Mouse (Mus musculus) left cerebral cortex, adult 9 months (tissue): ENCODE results near the gene Wdr35.

Experiments used
- DNase-seq, 2 experiments: peaks; one replicate each; pipeline ENCODE4 v3.0.0; 2022; ENCODE audit warnings: low spot score in 2 of 2

Gene Wdr35

DNA sequence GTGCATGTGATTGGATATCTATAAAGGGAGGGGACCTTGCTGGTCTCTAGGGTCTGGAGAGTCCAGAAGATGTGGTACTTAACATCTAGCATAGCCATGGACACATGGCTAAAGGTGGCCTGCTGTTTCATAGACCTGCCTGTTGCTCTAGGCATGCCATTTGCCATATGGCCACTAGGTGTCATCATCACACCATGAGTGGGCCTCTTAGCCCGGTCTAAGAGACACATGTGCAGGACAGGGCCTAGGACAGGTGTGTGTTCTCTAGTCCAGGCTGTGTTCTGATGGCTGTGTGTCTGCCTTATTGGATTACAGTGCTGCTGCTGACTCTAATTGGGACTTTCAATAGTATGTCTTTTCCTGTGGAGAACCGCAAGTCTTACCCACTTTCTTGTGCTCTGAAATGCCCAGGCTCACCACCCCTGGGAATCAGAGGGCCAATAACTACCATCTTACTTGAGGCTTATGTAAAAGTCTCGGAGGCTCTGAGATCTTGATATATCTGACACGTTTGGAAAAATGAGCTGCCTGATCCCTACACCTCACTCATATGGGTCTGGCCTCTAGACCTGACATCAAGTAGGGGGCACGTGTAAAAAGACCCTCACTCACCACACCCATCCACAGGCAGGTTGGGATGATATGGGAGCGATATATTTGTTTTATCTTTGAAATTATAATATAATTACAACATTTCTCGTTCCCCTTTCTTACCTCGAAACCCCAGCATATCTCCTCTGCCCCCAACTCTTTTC is 78.6 kb downstream of the Wdr35 start:
- peak in 1 of 2 experiments; percentile 86 for DNase-seq

DNA sequence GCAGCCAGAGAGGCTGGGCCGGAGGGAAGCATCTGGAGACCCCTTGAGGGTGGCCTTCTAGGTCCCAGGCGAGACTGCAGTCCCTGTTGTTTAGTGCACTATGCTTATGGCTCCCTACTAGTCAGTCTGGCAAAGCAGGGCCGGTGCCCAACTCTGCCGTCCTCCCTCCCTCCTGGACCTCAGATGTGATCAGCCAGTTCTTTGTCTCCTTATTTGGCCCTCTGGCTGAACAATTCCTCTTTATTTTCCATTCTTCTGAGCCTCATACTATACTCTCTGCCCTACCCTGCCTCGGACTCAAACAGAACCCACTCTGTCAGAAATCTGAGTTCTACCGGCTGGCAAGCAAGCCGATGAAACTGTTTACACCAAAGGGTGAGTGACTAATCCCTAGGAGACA is 79.7 kb downstream of the Wdr35 start:
- peak in 1 of 2 experiments; percentile 28 for DNase-seq

DNA sequence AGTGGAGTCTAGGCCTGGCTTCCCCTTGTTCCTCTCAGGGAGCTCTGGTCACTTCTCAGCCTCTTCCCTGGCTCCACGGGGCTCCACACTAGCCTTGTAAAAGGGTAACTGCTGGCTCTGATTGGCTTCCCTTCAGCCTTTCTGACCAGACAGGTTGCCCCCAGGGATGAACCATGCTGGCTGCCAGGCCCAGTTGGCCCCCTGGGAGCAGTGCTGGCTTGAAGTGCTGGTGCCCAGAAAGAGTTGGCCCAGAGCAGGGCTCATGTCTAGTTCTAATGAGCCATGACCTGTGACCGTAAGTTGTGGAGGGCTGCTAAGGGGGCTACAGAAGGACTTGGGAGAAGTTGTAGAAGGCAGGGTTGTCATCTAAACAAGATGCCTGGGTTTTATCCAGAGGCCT is 80.3 kb downstream of the Wdr35 start:
- no peak for DNase-seq

GRCm38 (mm10) chr12:9055269-9055668 is 81.6 kb downstream of the Wdr35 start:
- no peak for DNase-seq

- no peak for DNase-seq
Measured at GRCm38 (mm10) chr12:9059502-9059901, 85.8 kb downstream of the Wdr35 start.

DNA sequence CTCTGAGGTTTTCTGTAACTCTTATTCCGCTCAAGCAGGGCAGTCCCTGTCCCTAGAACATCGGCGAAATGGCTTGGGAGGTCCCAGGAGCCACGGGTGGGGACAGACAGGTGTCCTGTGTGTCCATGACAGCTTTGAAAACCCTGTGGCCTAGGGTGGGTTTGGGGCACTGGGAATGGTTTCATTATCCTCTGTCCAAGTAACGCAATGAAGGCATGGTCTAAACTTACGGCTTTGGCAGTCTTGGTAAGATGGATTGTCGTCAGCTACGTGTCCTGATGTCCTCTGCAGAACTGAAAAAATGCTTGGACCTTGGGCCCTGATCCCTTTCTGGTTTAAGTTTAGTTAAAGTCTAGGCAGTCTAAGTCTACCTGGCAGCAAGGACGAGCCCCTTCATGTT is 86.3 kb downstream of the Wdr35 start:
- DNase-seq = no peak

DNA sequence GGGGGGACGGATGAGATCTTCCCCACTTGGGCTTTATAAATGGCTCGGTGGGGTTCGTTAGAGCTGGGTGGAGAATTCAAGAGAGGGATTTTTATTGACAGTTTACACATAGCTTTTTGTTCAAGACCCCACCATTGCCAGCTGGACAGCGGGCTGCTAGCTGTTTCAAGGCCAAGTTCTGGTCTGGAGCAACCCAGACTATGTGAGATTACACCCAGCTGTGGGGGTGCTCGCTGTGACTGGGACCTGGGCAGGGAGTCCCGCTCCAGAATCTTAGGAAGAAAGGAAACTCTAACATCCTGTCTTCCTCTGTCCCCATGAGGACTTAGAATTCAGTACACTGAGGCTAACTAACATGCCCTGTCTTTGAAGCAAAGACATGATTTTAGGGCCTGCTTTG is 89.9 kb downstream of the Wdr35 start:
- no peak for DNase-seq

GRCm38 (mm10) chr12:9071058-9071457 is 97.4 kb downstream of the Wdr35 start:
- DNase-seq = no peak

DNA sequence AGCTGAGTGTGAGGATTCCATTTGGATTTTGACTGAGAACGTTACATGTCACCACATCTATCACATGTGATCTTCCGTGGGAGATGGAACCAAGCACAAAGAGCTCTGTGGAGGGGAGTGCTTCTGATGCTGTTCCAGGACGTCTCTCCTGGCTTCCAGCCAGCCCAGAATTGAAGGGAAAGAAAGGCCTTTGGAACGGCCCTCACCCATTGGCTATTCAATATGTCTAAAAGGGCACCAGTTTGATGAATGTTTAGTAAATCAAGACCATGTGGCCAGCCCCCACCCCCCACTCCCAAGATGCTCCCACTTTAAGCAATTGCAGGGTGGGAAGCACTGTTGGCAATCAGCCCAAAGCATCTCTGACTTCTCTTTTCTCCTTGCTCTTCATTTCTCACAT is 97.8 kb downstream of the Wdr35 start:
- DNase-seq = no peak

- DNase-seq = no peak
Measured at GRCm38 (mm10) chr12:9077554-9078125, 103.9 kb downstream of the Wdr35 start.
